Mouse (Mus musculus) lung, postnatal 4 days (tissue): Measurements from ENCODE around the gene Crbn.

Experiments
- DNase-seq, 2 experiments: peaks; one replicate each; pipeline ENCODE4 v3.0.0; 2021

The Crbn gene

DNA sequence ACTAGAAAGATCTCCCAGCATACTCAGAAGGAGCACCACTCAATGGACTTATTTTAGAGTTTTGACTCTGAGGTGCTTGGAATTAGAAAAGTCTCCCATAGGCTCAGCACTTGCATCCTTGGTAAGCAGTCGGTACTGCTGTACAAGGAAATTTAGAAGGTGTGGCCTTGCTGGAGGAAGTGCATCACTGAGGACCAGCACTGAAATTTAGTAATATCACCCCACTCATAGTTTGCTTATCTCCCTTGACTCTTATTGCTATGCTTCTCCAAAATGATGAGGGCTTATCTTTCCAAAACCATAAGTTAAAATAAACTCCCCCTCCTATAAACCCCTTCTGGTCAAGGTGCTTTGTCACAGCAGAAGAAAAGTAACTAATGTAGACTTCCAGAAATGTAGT is 38.4 kb downstream of the Crbn start:
- no peak for DNase-seq

DNA sequence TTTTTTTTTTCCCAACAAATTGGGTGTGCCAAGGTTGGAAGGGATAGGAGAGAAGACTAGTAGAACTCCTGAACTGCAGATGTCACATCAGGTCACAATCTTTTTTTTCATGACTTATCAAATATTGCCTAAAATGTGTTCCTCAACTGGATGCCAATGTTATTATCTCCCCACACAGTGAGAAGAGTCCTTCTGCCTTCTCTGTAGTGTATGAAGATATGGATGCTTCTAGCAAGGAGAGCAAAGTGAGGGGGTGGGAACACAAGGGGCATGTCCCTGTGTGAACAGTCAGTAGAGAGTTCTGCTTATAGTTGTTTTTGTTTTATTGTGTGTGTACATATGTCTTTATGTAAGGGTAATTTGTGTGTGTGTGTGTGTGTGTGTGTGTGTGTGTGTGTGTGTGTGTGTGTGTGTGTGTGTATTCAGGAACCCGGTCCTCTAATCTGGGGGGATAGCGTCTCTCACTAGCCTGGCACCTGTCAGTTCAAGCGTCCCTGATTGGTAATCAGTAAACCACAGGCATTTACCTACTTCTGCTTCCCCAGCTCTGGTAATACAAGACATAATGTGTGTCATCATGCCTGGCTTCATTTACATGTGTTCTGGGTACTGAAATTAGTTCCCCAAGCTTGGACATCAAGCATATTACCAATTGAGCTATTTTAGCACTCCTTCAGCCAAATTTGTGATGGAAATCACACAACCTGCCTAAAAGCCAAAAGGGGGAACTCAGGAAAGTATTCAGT is 39.2 kb downstream of the Crbn start:
- no peak for DNase-seq

DNA sequence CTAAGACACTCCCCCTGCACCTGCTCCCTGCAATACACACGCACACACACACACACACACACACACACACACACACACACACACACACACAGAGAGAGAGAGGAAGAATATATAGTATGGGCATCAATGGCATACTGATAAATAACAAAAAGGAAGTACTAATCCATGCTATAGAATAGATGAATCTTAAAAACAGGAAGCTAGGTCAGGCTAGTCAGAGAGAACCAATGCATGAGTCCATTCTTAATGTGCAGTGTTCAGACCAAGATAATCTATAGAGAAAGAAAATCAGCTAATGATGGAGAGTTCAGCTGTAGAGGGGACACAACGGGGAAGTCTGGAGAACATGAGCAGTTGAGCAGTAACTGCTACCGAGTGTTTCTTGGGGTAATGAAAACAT is 41.6 kb downstream of the Crbn start:
- DNase-seq = no peak

DNA sequence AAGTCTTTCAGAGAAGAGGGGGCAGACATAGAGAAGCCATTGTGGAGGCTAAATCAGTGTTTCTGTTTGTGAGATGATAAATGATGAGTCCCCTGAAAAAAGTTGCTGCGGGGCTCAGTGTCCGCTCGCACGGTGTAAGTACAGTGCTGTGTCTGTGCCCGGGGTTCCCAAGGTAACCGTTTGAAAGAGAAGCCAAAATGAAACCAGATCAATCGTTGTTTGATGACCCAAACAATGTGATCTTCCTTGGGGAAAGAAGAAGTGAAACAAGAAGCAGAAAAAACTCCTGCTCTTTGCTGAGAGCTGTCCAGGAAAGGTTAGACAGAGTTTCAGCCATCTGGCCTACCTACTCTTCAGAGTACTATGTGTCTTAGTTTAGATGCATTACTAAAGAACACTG is 49.6 kb downstream of the Crbn start:
- no peak for DNase-seq

DNA sequence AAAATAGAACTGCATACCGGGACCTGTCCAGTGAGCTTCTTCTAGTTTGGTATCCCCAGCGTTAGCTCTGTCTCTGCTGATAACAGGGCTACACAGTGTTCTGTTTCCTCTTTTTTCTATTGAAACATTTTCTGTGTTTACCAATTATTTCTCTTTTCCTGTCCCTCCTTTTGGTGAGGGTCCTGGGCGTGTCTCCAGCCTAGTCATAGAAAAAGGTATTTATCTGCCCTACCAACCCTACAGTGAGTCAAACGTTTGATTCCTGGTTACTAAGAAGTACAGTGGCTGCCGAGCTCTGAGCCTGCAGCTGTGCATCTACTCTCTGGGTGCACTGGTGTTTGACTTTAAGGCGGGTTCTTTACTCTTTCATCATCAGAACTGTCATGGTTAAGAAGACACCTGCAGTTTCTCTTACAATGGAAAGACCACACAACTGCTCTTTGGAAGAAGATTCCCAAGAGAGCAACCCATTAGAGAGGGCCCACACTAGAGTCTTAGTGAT is 50.9 kb downstream of the Crbn start, which contains the start of gene Il5ra:
Gene Il5ra (minus strand): TSS at position 151 of the 502 bp plus-strand sequence.
- no peak for DNase-seq

DNA sequence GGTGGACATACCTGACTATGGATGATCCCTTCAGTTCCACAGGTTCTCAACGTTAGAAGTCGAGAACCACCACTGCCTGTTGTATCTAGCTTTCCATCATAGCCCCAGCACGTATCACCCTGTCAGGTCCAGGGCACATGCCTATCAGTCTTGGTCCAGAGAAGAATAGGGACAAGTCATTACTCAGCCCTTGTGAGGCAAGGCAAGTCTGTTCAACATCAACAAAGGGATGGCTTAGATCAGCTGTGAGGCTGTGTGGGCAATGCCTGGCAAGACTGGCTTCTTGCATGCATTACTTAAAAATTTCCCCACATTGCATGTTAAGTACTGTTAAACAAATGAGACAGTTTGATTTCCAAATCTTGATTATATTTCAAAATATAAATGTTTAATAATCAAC is 52.1 kb downstream of the Crbn start:
- no peak for DNase-seq

DNA sequence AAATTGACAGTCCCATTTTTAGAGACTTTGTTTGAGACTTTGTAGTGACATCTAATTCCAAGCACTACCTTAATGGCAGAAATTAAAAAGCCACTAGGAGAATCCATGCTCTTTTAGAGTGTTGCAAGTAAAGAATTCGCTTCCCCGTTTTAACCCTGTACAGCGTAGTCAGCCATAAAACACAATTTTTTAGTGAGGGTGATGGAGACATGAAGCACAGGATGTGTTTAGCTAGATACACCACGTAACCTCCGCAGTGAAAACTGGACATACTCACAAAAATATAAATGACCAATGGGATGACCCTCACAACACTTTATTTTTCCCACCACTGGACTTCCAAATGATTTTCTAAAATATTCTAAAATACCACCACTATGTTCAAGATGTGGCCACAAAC is 52.6 kb downstream of the Crbn start:
- no peak for DNase-seq

DNA sequence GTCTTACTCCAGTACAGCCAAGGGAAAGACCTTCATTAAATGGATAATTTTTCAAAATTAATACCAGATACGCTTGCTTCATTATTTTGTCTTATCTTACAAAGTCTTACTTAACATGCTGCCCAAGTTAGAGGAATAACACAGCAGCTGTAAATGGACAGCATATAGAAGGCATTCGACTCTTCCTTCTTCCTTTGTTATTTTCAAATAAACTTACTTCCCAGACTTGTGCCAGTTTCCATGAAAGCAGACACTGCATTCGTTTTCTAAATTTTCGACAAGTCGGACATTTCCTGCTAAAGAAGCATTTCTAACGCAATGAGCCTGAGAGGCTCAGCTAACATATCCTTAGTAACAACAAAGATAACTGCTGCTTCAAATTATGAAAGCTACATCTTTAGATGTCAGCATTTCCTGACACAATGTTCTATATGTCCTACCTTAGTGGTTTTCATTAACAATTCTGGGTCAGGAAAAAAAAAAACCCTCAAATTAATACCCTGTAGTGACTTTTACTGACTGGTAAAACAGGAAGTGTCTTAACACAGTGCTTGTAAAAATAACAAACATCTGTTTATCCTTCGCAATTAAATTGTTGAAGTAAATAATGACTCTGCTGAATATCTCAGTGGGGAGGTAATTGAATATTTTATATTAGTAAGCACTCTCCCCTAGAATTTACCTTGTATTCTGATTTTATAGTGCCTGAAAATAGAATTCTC is 54.0 kb downstream of the Crbn start:
- no peak for DNase-seq

DNA sequence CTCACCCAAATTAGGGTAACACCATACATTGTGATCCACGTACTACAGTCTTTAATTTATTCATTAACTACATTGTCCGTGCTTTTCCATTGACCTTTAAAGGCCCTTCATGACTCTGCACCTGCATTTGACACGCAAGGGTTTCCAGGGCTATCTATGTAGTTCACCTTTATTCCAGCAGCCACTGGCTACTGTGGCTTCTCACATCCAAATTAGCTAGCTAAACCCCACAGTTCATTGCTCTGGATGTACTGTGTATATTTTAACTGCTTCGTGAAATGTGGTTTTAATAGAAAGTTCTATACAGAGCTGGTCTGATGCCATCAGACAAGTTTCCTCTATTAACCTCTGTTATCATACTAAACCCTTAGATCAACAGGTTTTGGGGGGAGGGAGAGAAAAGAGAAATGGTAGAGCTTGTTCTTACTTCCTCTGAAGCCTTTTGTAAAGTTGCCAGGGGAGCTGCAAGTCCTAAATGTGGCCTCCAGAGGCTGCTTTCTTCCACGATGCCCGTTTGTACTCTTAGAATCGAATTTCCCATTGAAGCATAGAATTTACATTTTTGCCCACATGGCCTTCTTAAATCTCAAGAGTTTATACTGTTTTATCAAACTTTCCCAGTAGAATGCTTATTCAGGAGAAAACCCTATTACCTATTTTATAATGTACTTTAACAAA is 56.2 kb downstream of the Crbn start:
- no peak for DNase-seq

DNA sequence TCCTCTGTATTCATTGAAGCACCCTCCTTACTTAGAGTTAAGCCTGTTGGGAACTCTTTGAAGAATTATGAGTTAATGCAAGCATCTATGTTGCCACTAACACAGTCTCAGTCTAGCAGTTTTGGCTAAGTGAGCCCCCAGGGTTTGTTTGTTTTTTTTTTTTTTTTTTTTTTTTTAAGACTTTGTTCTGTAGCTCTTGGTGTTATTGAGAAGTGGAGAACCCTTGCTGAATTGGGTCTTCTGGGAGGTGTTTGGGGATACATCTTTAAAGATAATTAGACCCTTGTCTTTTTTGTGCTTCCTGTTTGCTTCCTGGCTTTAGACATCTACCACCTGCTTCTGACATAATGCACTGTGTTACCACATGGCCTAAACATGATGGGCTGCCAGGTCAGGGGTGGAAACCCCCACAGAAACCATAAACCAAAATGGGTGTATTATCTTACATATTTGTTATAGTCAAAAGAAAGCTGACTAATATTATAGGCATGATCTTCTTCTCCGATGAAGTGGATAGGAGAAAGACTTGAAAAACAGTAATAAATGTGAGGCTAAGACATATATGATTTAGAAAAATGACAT is 59.5 kb downstream of the Crbn start:
- no peak for DNase-seq

DNA sequence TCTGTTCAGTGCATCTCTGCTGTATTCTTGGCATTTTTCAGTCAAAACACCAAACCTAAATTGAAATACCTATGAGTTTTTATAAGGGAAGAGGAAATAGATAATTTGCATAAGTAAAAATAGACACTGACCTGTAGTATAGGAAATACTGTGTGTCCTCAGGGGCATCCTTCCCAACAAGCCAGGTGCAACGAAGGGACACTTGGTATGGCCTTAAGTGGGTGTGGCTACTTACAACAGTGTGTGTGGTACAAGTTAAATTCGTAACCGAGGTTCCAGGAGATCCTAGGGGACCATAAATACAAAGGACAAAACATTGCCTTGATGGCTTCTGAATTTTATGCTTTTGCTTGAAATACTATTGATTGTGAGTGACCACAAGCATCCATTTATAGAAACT is 61.6 kb downstream of the Crbn start:
- DNase-seq = no peak

DNA sequence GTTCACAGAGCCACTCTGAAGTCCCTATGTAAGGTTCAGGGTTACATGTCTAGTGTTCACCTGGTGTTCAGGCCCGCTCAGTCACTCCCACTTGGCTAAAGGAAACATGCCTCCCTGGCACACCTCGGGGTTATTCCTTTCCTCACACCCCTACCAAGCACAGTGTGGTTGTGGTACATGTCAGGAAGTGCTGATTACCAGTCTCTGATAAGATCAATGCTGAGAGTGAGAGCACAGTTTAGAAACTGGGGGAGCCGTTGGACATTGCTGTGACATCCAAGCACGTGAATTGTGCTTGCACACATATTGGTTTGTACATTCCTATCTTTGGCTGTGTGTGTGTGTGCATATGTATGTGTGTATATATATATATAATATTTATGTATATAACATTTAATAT is 67.3 kb downstream of the Crbn start:
- DNase-seq = no peak
